Mouse (Mus musculus) stomach, embryonic 14.5 days (tissue): ENCODE measurements around the gene Lmbr1l. TPM values are rescaled to one million over a fixed set of nuclear protein-coding genes. Genes with fewer than 3 reads are reported as not detected.

Source experiments
- ATAC-seq: fragments of 200-750 bp; cut with Nextera tagmentation; 2 replicates; pipeline ENCODE4 v1.8.0; 2017; ENCODE audit warnings: low read depth, moderate TSS enrichment; ENCODE audit not compliant: insufficient number of reproducible peaks, insufficient read depth, low FRiP score
- H3K27ac ChIP-seq: fragments of 300-500 bp; sonication (generic); 2 replicates; pipeline ENCODE4 v1.5.1; 2014; ENCODE audit warnings: mild to moderate bottlenecking, low read length, moderate library complexity, mixed read lengths
- H3K27me3 ChIP-seq: fragments of 300-500 bp; sonication (generic); 2 replicates; pipeline ENCODE4 v1.6.1; 2014; ENCODE audit warnings: low read length, control low read depth, mixed read lengths; ENCODE audit not compliant: control insufficient read depth, insufficient read depth
- H3K36me3 ChIP-seq: fragments of 300-500 bp; sonication (generic); 2 replicates; pipeline ENCODE4 v1.6.1; 2014; ENCODE audit warnings: mild to moderate bottlenecking, control low read depth, low read length, moderate library complexity, mixed read lengths; ENCODE audit not compliant: control insufficient read depth, insufficient read depth
- H3K4me1 ChIP-seq: fragments of 300-500 bp; sonication (generic); 2 replicates; pipeline ENCODE4 v1.6.1; 2014; ENCODE audit warnings: low read length, control low read depth, mixed read lengths; ENCODE audit not compliant: control insufficient read depth, insufficient read depth
- H3K4me2 ChIP-seq: fragments of 300-500 bp; sonication (generic); replicated peaks from 2 replicates; pipeline ENCODE4 v1.6.1; 2014; ENCODE audit warnings: low read depth, low read length, control low read depth
- H3K4me3 ChIP-seq: fragments of 300-500 bp; sonication (generic); 2 replicates; pipeline ENCODE4 v1.5.1; 2014; ENCODE audit warnings: low read depth, low read length, control low read depth
- H3K9ac ChIP-seq: fragments of 300-500 bp; sonication (generic); replicated peaks from 2 replicates; pipeline ENCODE4 v1.6.1; 2014; ENCODE audit warnings: low read depth, mild to moderate bottlenecking, control low read depth, low read length, moderate library complexity, mixed read lengths
- H3K9me3 ChIP-seq: fragments of 300-500 bp; sonication (generic); 2 replicates; pipeline ENCODE4 v1.6.1; 2016; ENCODE audit warnings: low read depth, low read length, control low read depth; ENCODE audit not compliant: control insufficient read depth
- WGBS: fragments of 180-500 bp; shearing (Covaris S2); extraction: QIAGEN DNeasy Blood & Tissue Kit; methylation state at CpG from one replicate; pipeline ENCODE4 v1.1.7; 2014; 5-methylcytosine and 5-hydroxymethylcytosine counted together
- polyA plus RNA-seq: library from polyadenylated mRNA; unstranded; fragments of >200 nt; fragmentation: Nextera tagmentation; extraction: Ambion mirVana; gene quantifications from 2 replicates; pipeline ENCODE4 v1.2.1, GENCODE M21; 2014

The Lmbr1l gene
- 5.1 and 8.8 TPM in 2 replicates for polyA plus RNA-seq

- Histone ChIP-seq H3K4me1 (peaks cover 9% of the 10 kb centered on the region), H3K9me3 (no peaks in the 10 kb centered on the region), H3K9ac (peak within 1 kb of the TSS; percentile 70), H3K4me2 (peak within 1 kb of the TSS; percentile 54), H3K27ac (peak within 1 kb of the TSS; percentile 96), H3K36me3 (peaks cover 7% of the 10 kb centered on the region; the same call in 1 of the 2 replicates), H3K27me3 (no peaks in the 10 kb centered on the region), H3K4me3 (peak within 1 kb of the TSS; percentile 53)
- WGBS = under 1% methylated on average over 75 of the region's 82 CpGs
- peak; percentile 98 for ATAC-seq
These were observed at the start of gene Lmbr1l for GRCm38 (mm10) chr15:98917538-98918498. Gene Lmbr1l (minus strand): TSS chr15:98918231.

DNA sequence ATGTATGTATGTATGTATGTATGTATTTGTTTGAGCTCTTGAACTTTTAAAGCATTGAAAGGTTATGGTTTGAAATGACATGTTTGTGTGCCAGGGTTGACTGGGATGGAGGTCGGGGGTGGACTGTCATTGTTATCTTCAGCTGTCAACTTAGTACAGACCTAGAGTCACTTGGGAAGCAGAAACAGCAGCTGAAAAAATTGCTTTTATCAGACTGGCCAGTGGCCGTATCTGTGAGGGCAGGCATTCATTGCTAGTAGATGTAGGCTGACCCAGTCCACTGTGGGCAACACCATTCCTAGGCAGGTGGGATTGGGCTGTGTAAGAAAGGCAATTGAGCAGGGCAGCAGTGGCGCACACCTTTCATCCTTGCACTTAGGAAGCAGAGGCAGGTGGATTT lies 41.5 kb upstream of the Lmbr1l start:
- Histone ChIP-seq H3K9ac (no peak overlapping the region), H3K9me3 (0 out of 2 replicates have a peak, but pooled peaks cover 3% of the 10 kb centered on the region), H3K27me3 (no peaks in the 10 kb centered on the region), H3K4me1 (no peaks in the 10 kb centered on the region), H3K4me2 (no peak overlapping the region), H3K4me3 (no peak overlapping the region), H3K27ac (no peak overlapping the region), H3K36me3 (no peaks in the 10 kb centered on the region)
- 65% methylated on average over 3 of the region's 3 CpGs for WGBS
- ATAC-seq = no peak

DNA sequence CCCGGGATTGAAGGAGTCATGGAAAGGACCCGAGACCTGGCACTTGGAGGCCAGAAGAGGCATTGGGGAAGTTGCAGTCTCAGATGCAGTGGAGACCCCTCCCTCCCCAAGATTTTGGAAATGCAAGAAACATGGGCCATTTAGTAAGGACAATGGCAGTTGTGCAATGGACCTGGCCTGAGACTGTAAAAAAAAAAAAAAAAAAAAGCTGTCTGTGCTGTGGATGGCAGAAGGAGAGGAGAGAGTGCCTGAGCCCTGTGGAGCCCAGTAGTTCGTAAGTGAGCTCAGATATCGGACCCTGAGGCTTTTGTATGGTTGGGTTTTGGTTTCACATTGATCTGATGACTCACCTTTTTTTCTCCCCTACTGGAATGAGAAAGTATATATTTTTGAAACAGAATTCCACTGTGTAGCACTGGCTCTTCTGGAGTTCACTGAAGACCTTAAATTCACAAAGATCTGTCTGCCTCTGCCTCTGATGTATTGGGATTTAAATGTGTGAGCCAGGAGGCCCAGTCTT lies 40.9 kb upstream of the Lmbr1l start:
- 83% methylated on average over 4 of the region's 4 CpGs for WGBS
- Histone ChIP-seq H3K4me1 (no peaks in the 10 kb centered on the region), H3K9ac (no peak overlapping the region), H3K4me3 (no peak overlapping the region), H3K27ac (no peak overlapping the region), H3K4me2 (no peak overlapping the region), H3K9me3 (0 out of 2 replicates have a peak, but pooled peaks cover 2% of the 10 kb centered on the region), H3K27me3 (no peaks in the 10 kb centered on the region), H3K36me3 (no peaks in the 10 kb centered on the region)
- no peak for ATAC-seq

GRCm38 (mm10) chr15:98957475-98957874 lies 39.4 kb upstream of the Lmbr1l start:
- 57% methylated on average over 5 of the region's 5 CpGs for WGBS
- H3K9me3 ChIP-seq = no peaks in the 10 kb centered on the region
- no peaks in the 10 kb centered on the region for H3K27me3 ChIP-seq
- no peaks in the 10 kb centered on the region for H3K4me1 ChIP-seq
- H3K9ac ChIP-seq = no peak overlapping the region
- H3K36me3 ChIP-seq = no peaks in the 10 kb centered on the region
- no peak for ATAC-seq
- no peak overlapping the region for H3K4me3 ChIP-seq
- H3K4me2 ChIP-seq = no peak overlapping the region
- no peak overlapping the region for H3K27ac ChIP-seq

- ATAC-seq = no peak
- H3K36me3 ChIP-seq = no peaks in the 10 kb centered on the region
- no peaks in the 10 kb centered on the region for H3K9me3 ChIP-seq
- no peaks in the 10 kb centered on the region for H3K27me3 ChIP-seq
- no peak overlapping the region for H3K9ac ChIP-seq
- H3K27ac ChIP-seq = no peak overlapping the region
- no peak overlapping the region for H3K4me2 ChIP-seq
- WGBS = 91% methylated on average over 4 of the region's 4 CpGs
- no peaks in the 10 kb centered on the region for H3K4me1 ChIP-seq
- no peak overlapping the region for H3K4me3 ChIP-seq
These were observed 38.0 kb upstream of the Lmbr1l start for GRCm38 (mm10) chr15:98956000-98956399.

- Histone ChIP-seq H3K4me1 (no peaks in the 10 kb centered on the region), H3K9ac (no peak overlapping the region), H3K9me3 (no peaks in the 10 kb centered on the region), H3K4me2 (0 out of 2 replicates have a peak overlapping the region, but pooled peaks have one; percentile 24), H3K36me3 (no peaks in the 10 kb centered on the region), H3K4me3 (no peak overlapping the region), H3K27me3 (no peaks in the 10 kb centered on the region), H3K27ac (peak overlapping the region; percentile 68; the same call in 1 of the 2 replicates)
- ATAC-seq = no peak
- 77% methylated on average over 4 of the region's 4 CpGs for WGBS
These were observed 37.3 kb upstream of the Lmbr1l start for GRCm38 (mm10) chr15:98955324-98955723.

DNA sequence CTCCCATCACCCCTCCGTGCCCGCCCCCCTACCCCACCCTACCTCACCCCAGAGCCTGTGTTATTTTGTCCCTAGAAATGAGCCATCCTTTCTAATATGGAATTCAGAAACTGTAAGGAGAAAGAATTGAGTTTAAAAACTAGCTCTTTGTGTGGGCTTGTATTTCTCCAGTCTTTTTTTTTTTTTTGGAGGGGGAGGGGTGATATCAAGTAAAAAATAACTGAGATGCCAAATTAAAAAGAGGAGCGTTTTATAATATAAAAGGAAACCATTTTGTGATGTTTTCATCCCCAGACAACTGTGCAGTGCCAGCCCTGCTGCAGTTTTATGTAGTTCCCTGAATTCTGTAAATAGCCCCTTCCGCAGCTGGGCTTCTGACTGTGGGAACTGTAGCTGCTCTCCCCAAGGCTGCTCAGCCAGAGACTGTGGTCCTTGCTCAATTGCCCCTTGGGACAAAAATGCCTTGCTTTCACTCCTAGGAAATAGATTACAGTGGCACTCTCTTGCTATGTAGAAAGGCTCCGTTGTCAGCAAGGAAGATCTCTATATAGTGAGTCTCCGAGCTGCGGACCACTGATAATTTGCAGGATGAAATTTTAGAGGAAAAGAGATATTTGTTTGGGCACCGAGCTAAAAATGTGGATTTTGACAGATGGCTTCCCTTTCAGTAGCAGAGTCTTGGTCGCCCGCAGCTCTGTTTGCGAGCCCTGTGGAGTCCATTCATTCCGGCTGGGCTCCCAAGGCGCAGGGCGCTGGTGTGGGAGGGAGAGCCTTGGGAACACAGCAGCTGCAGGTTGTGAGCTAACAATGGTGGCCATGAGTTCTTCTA lies 36.6 kb upstream of the Lmbr1l start:
- peak overlapping the region; percentile 68; the same call in 1 of the 2 replicates for H3K27ac ChIP-seq
- no peaks in the 10 kb centered on the region for H3K27me3 ChIP-seq
- no peak for ATAC-seq
- H3K4me1 ChIP-seq = no peaks in the 10 kb centered on the region
- no peaks in the 10 kb centered on the region for H3K9me3 ChIP-seq
- no peaks in the 10 kb centered on the region; the same call in 1 of the 2 replicates for H3K36me3 ChIP-seq
- H3K4me3 ChIP-seq = peak overlapping the region; percentile 4; the same call in 1 of the 2 replicates
- H3K9ac ChIP-seq = no peak overlapping the region; the same call in 1 of the 2 replicates
- H3K4me2 ChIP-seq = peak overlapping the region; percentile 61
- WGBS = 27% methylated on average over 14 of the region's 14 CpGs
